Mouse (Mus musculus): ENCODE measurements around the gene Ppara. TPM values are rescaled to one million over a fixed set of nuclear protein-coding genes. Genes with fewer than 3 reads are reported as not detected.

Ppara gene
- 0.05 TPM in 1 of 2 replicates, not detected in the other for polyA plus RNA-seq (2012; ENCODE audit: low replicate concordance)

DNA sequence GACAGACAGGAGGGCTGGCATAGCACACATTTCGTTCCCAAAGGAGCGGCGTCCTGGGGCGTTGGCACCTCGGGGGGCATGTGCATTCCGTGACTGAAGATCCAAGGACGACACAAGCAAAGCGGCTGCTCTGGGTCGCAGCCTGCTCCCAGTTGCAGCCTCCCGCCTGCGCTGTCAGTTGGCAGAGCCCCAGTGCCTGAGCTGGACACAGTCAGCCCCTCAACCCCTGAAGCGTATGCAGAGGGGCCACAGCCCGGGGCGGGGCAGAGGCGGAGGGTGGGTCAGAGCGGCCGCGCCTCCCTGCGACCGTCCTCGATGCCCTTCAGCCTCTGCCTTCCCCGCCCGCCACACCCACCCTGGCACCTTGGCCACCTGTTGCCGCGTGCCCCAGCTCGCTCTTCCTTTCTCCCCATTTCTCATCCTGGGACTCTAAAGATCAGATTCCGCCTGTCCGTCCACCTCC, at the start of gene Ppara:
Ppara (plus strand) TSS at position 413 of the 463 bp plus-strand sequence.

DNA sequence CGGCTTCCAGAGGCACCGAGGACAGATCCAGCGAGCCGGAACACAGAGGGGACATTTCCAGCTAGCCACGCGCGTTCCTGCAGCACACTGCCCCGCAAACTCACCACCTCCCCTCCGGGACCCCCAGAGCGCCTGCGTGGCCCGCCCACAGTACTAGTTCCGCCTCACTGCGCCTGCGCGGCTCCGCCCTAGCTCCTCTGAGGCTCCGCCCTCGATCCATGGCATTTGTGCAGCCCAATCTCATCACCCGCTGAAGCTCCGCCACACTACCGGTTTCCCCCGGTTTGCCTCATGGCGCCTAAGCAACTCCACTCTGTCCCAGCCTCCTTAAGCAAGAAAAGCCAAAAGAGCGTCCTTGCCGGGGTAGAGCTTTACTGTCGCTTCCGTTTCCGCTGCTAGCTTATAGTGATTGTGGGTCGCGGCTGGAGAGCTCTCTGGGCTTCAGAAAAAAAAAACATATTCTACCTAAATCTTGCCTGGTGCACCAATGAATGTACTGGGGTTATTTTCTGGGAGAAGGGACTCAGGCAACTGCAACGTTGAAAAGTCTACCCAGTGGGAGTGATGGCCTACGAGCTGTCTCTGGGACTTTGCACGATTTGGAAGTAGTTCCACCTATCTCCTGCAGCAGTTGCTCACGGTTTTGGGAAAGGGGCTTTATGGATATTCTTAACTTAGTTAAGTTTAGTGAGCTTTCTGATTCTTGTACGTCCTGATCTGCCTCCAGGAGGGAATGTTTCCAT, 76.9 kb downstream of the Ppara start, which contains the start of gene Cdpf1:
Cdpf1 (minus strand) TSS at position 163 of the 743 bp plus-strand sequence.

DNA sequence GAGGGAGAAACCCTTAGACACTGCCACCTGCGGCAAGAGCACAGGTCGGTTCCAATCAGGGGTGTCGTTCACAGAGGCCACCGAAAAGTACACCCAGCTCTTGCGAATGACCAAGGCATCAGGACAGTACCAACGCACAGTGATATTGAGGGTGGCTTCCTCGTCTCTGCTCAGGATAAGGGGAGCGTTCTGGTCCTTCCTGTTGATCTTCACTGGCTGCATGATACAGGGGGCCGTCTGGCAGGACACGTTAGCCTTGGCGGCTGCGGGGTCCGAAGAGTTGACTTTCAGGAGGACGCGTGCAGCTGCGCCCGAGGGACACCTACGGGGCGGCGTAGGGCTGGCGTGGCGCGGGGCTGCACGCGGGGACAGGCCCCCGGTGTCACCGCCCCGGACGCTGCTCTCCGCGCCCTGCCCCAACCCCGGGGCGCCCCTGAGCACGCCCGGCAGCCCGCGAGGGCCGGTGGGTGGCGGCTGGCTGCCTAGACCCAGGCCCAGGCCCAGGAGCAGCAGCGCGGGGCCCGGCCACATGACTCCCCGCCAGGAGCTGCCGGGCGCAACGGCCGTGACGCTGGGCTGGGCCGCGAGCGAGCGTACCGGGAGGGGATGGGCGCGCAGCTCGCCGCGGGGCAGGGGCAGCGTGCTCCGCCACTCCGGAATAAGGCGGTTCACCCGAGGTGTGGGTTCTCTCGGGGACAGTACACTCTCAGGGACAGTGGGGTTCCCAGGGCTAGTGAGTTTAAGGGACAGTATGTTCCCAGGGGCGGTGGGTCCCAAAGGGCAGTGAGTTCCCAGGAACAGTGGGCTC, 86.6 kb downstream of the Ppara start, which contains the start of gene Pkdrej:
Pkdrej (minus strand) TSS at position 532 of the 808 bp plus-strand sequence.

DNA sequence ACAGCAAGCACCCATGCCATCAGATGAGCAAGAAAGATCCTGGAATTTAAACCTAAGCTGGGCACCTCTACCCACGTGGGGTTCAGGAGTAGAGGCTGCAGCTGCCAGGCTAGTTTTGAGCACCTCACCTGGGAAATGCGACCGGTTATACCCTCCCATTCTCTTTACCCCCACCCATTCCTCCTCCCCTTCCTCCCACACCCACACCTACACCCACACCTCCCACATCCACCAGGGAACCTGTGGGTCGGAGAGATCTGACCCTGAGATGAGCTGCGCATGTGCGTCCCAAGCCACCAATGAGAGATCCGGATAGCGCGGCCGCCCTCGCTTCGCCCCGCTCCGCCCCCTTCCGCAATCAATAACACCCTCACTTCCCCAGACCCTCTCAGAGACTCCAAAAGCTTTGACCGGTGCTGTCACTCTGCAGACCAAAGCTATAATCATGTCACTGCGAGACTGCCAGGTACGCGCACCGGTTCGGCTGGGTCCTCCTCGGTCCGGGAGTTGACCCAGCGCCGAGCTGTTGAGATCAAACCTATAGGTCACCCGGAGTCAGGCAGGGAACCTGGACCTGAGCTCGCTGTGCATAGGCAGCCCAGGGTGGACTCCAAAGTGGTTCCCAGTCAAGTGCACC, 97.3 kb downstream of the Ppara start, which contains the start of gene Ttc38:
Ttc38 (plus strand) TSS at position 353 of the 637 bp plus-strand sequence.

Other genes starting within 250 kb of the Ppara start
- gene 7530416G11Rik, start 231.8 kb upstream of the Ppara start, polyA plus RNA-seq (2012; ENCODE audit: low replicate concordance) = not detected in 2 replicates
- gene Wnt7b, start 152.5 kb upstream of the Ppara start, polyA plus RNA-seq (2012; ENCODE audit: low replicate concordance) = 0.04 TPM in 1 of 2 replicates, not detected in the other
- gene Cdpf1, start 76.7 kb downstream of the Ppara start, polyA plus RNA-seq (2012; ENCODE audit: low replicate concordance) = 8.6 and 26.2 TPM in 2 replicates
- gene Pkdrej, start 86.8 kb downstream of the Ppara start, polyA plus RNA-seq (2012; ENCODE audit: low replicate concordance) = 0.01 TPM in 1 of 2 replicates, not detected in the other
- gene Ttc38, start 97.3 kb downstream of the Ppara start, polyA plus RNA-seq (2012; ENCODE audit: low replicate concordance) = 6.2 and 6.3 TPM in 2 replicates
- gene Gtse1, start 124.8 kb downstream of the Ppara start, polyA plus RNA-seq (2012; ENCODE audit: low replicate concordance) = 7.8 and 13.4 TPM in 2 replicates
- 18.4 and 47.2 TPM in 2 replicates for gene Trmu, start 144.3 kb downstream of the Ppara start, polyA plus RNA-seq (2012; ENCODE audit: low replicate concordance)